Mouse (Mus musculus) heart, embryonic 16.5 days (tissue): ENCODE results near the gene Gpr137b. TPM values are rescaled to one million over a fixed set of nuclear protein-coding genes. Genes with fewer than 3 reads are reported as not detected.
"Not testable (repeated sequence)": the region's sequence is repeated elsewhere in the genome, so short reads cannot be mapped to it uniquely, and the experiment has no call there.

ENCODE experiments used
- ATAC-seq: fragments of 200-750 bp; cut with Nextera tagmentation; replicated peaks from 2 replicates; pipeline ENCODE4 v1.8.0; 2017; ENCODE audit warnings: moderate number of reproducible peaks; ENCODE audit not compliant: insufficient read depth, low FRiP score; ENCODE audit errors: extremely low read depth
- H3K27ac ChIP-seq: fragments of 300-500 bp; sonication (generic); 2 replicates; pipeline ENCODE4 v1.5.1; 2014; ENCODE audit warnings: mild to moderate bottlenecking, low read length, control low read depth, moderate library complexity
- H3K27me3 ChIP-seq: fragments of 300-500 bp; sonication (generic); 2 replicates; pipeline ENCODE4 v1.6.1; 2014; ENCODE audit warnings: low read length, mixed read lengths; ENCODE audit not compliant: control insufficient read depth, insufficient read depth
- H3K36me3 ChIP-seq: fragments of 300-500 bp; sonication (generic); 2 replicates; pipeline ENCODE4 v1.6.1; 2014; ENCODE audit not compliant: control insufficient read depth, insufficient read depth
- H3K4me1 ChIP-seq: fragments of 300-500 bp; sonication (generic); 2 replicates; pipeline ENCODE4 v1.6.1; 2014; ENCODE audit warnings: low read length, mixed read lengths; ENCODE audit not compliant: control insufficient read depth, insufficient read depth
- H3K4me2 ChIP-seq: fragments of 300-500 bp; sonication (generic); 2 replicates; pipeline ENCODE4 v1.6.1; 2014; ENCODE audit warnings: low read depth, mild to moderate bottlenecking, control low read depth, low read length
- H3K4me3 ChIP-seq: fragments of 300-500 bp; sonication (generic); 2 replicates; pipeline ENCODE4 v1.5.1; 2014; ENCODE audit warnings: mild to moderate bottlenecking, control low read depth, low read length
- H3K9ac ChIP-seq: fragments of 300-500 bp; sonication (generic); 2 replicates; pipeline ENCODE4 v1.6.1; 2014; ENCODE audit warnings: low read length, control low read depth
- H3K9me3 ChIP-seq: fragments of 300-500 bp; sonication (generic); replicated peaks from 2 replicates; pipeline ENCODE4 v1.6.1; 2016; ENCODE audit warnings: low read length; ENCODE audit not compliant: control insufficient read depth
- WGBS: fragments of 180-500 bp; shearing (Covaris S2); extraction: QIAGEN DNeasy Blood & Tissue Kit; methylation state at CpG from one replicate; pipeline ENCODE4 v1.1.7; 2014; 5-methylcytosine and 5-hydroxymethylcytosine counted together
- polyA plus RNA-seq: library from polyadenylated mRNA; unstranded; fragments of >200 nt; fragmentation: Nextera tagmentation; extraction: Ambion mirVana; gene quantifications from 2 replicates; pipeline ENCODE4 v1.2.1, GENCODE M21; 2015

Gpr137b gene
- polyA plus RNA-seq, 1 experiment from 2014 or later = 21.4 TPM

DNA sequence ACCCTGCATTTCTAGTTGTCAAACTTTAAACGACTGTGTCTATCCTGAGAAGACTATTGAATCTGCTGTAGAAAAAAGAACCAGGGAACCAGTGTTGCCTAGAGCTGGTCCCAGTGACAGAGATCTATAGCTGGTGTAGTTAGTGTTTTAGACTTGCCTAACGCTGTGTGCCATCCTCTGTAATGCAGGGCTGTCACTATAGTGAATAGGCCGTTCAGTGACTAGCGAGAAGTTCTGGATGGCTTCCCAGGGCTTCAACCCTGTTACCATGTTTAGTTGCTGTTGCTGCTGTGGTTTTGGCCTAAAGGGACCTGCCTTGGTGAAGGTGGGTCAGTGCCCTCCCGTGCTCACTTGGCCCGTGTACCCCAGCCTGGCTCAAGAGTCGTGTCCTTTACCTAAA is 43.1 kb downstream of the Gpr137b start:
- ATAC-seq, H3K4me1 ChIP-seq, H3K36me3 ChIP-seq, H3K27me3 ChIP-seq, H3K4me3 ChIP-seq, H3K9ac ChIP-seq, H3K9me3 ChIP-seq, H3K27ac ChIP-seq, H3K4me2 ChIP-seq: not testable (repeated sequence)
- 80% methylated on average over 7 of the region's 7 CpGs for WGBS

DNA sequence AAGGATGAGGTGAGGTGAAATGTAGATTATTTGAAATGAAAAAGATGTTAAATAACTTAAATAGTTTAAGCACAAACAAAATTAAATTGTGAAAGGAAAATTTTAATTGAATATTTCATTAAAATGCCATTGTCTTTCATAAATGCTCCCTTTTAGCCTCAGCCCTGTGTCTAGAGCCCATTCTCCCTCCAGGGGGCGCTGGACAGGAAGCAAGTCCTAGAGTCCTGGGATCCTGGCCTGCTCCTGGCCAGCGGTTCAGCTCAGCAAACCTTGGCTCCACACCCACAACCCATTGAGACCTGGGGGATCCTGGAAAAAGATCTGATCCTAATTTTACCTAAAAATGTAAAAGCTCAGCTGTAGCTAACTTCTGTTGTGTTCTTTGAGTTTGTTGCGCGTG is 44.5 kb downstream of the Gpr137b start:
- H3K9me3 ChIP-seq = no peaks in the 10 kb centered on the region
- H3K4me1 ChIP-seq = no peaks in the 10 kb centered on the region
- H3K27ac ChIP-seq = no peak overlapping the region
- no peak overlapping the region for H3K9ac ChIP-seq
- no peak overlapping the region for H3K4me3 ChIP-seq
- no peaks in the 10 kb centered on the region for H3K36me3 ChIP-seq
- H3K4me2 ChIP-seq = no peak overlapping the region
- WGBS = 60% methylated on average over 4 of the region's 4 CpGs
- no peaks in the 10 kb centered on the region for H3K27me3 ChIP-seq
- ATAC-seq = no peak

DNA sequence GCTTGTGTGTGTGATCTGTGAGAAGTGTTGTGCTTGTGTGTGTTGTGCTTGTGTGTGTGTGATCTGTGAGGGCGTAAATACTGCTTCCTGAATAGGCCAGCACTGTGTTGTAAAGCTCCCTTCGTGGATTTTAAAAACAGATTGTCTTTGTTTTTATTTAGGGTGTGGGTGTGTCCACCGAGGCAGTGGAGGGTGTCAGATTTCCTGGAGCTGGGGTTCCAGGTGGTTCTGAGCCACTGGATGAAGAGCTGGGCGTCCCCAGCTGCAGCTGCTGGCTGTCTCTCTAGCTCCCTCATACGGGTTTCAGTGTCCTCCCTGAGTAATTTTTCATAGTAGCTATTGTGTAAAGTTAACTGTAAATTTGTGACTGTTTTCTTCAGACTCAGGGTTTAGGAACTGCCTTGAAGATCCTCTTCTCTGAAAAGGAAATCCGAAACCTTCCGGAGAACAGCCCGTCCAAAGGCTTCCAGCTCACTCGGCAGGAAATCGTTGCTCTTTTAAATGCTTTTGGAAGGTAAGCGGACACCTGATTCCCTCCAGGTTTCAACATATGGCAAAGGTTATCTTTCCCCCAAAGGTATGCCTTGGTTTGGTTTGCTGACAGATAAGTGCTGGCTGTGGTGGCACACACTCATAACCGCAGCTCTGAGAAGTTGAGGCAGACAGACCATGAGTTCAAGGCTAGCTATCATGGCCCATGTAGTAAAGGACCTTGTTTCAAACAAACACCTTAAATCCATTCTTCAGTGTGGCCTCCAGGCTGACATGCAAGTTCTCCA is 46.0 kb downstream of the Gpr137b start:
- not testable (repeated sequence) for H3K36me3 ChIP-seq, H3K4me3 ChIP-seq, H3K9me3 ChIP-seq, H3K27ac ChIP-seq, ATAC-seq, H3K27me3 ChIP-seq, H3K4me2 ChIP-seq, H3K4me1 ChIP-seq, H3K9ac ChIP-seq
- 39% methylated on average over 12 of the region's 12 CpGs for WGBS

DNA sequence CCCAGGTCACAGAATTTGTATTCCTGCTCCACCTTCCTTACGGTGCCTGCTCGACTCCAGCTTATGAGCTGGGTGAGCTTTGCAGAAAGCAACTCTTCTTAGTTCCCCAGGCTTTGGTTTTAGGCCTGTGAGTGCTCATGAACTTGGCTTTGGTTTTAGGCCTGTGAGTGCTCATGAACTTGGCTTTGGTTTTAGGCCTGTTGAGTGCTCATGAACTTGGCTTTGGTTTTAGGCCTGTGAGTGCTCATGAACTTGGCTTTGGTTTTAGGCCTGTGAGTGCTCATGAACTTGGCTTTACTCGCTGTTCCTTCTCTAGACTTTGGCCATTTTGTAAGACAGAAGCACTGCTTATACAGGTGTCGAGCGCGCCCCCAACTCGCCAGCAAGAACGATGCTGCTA is 56.5 kb downstream of the Gpr137b start:
- not testable (repeated sequence) for H3K4me2 ChIP-seq, ATAC-seq, H3K27ac ChIP-seq, H3K36me3 ChIP-seq, H3K4me1 ChIP-seq, H3K4me3 ChIP-seq, H3K27me3 ChIP-seq, H3K9ac ChIP-seq, H3K9me3 ChIP-seq
- 82% methylated on average over 7 of the region's 8 CpGs for WGBS

DNA sequence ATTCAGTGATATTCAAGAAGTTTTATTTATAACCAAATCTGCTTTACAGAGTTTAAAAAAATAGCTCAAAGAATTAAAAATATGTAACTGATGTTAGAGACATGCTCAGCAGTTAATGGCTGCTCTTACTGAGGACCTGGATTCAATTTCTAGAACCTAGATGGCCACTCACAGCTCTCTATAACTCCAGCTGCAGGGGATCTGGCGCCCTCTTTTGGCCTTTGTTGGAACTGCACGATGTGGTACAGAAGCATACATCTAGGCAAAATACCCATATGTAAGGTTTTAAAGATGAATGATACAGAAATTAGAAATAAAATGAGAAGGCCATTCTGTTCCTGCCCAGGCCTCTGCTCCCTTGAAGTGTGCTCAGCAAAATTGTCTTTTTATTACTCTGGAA is 64.9 kb downstream of the Gpr137b start:
- 2% methylated on average over 2 of the region's 2 CpGs for WGBS
- no peaks in the 10 kb centered on the region for H3K36me3 ChIP-seq
- no peak overlapping the region for H3K27ac ChIP-seq
- no peak overlapping the region for H3K4me2 ChIP-seq
- ATAC-seq = no peak
- no peaks in the 10 kb centered on the region for H3K9me3 ChIP-seq
- no peaks in the 10 kb centered on the region for H3K4me1 ChIP-seq
- H3K9ac ChIP-seq = no peak overlapping the region
- no peaks in the 10 kb centered on the region for H3K27me3 ChIP-seq
- no peak overlapping the region for H3K4me3 ChIP-seq

Other genes with a start within 250 kb of the Gpr137b start
- not detected in 2 replicates for gene Prl2c5, start 211.3 kb downstream of the Gpr137b start, polyA plus RNA-seq
- gene Nid1, start 43.5 kb upstream of the Gpr137b start, polyA plus RNA-seq = 91.9 and 96.2 TPM in 2 replicates
- gene Lyst, start 196.4 kb upstream of the Gpr137b start, polyA plus RNA-seq = 3.2 TPM in 2 replicates